Mouse (Mus musculus): Measurements from ENCODE around the gene Pakap.
A peak's percentile ranks its signal among the peaks of the same experiment; 100 is the strongest.

The Pakap gene

GRCm38 (mm10) chr4:57725569-57725968 is 157.6 kb downstream of the Pakap start:
- DNase-seq = no peak

GRCm38 (mm10) chr4:57728611-57729183 is 160.7 kb downstream of the Pakap start:
- DNase-seq = no peak

- no peak for DNase-seq
Measured at GRCm38 (mm10) chr4:57730047-57730446, 162.1 kb downstream of the Pakap start.

GRCm38 (mm10) chr4:57730801-57731598 is 163.0 kb downstream of the Pakap start:
- DNase-seq = no peak

- no peak for DNase-seq
Measured at GRCm38 (mm10) chr4:57732351-57732750, 164.4 kb downstream of the Pakap start.

GRCm38 (mm10) chr4:57733445-57733844 is 165.5 kb downstream of the Pakap start:
- DNase-seq = no peak

- DNase-seq = no peak
Measured at GRCm38 (mm10) chr4:57735426-57735825, 167.4 kb downstream of the Pakap start.

- DNase-seq = peak; percentile 61
Measured at GRCm38 (mm10) chr4:57738856-57739552, 171.0 kb downstream of the Pakap start.

- no peak for DNase-seq
Measured at GRCm38 (mm10) chr4:57743325-57743929, 175.4 kb downstream of the Pakap start.

- no peak for DNase-seq
Measured at GRCm38 (mm10) chr4:57750651-57751050, 182.7 kb downstream of the Pakap start.

- DNase-seq = no peak
Measured at GRCm38 (mm10) chr4:57751054-57751453, 183.1 kb downstream of the Pakap start.

- DNase-seq = no peak
Measured at GRCm38 (mm10) chr4:57751566-57751965, 183.6 kb downstream of the Pakap start.

- no peak for DNase-seq
Measured at GRCm38 (mm10) chr4:57755085-57755484, 187.1 kb downstream of the Pakap start.

GRCm38 (mm10) chr4:57757997-57758396 is 190.0 kb downstream of the Pakap start:
- DNase-seq = peak; percentile 30

- DNase-seq = no peak
Measured at GRCm38 (mm10) chr4:57762424-57762823, 194.4 kb downstream of the Pakap start.

GRCm38 (mm10) chr4:57764392-57764791 is 196.4 kb downstream of the Pakap start:
- peak; percentile 35 for DNase-seq

GRCm38 (mm10) chr4:57764926-57765325 is 196.9 kb downstream of the Pakap start:
- DNase-seq = no peak

- DNase-seq = peak; percentile 68
Measured at GRCm38 (mm10) chr4:57765806-57766205, 197.8 kb downstream of the Pakap start.

- peak; percentile 34 for DNase-seq
Measured at GRCm38 (mm10) chr4:57769007-57769406, 201.0 kb downstream of the Pakap start.

GRCm38 (mm10) chr4:57770185-57770823 is 202.3 kb downstream of the Pakap start:
- DNase-seq = no peak

- no peak for DNase-seq
Measured at GRCm38 (mm10) chr4:57771558-57772219, 203.7 kb downstream of the Pakap start.

- no peak for DNase-seq
Measured at GRCm38 (mm10) chr4:57772851-57773510, 205.0 kb downstream of the Pakap start.
